Mouse (Mus musculus) MEL (cell line): ENCODE results near the gene Kin. TPM values are rescaled to one million over a fixed set of nuclear protein-coding genes. Genes with fewer than 3 reads are reported as not detected.

Experiments
- DNase-seq: peaks from one replicate; pipeline ENCODE4 v3.0.0; 2011; ENCODE audit warnings: low read depth, low spot score
- H3K27ac ChIP-seq: 2 replicates; pipeline ENCODE4 v1.5.1; 2012; ENCODE audit warnings: low read depth, mild to moderate bottlenecking, control low read depth, low read length, moderate library complexity; ENCODE audit not compliant: control insufficient read depth
- H3K27me3 ChIP-seq, 2 experiments: fragments of 150-350 bp in 1 of 2; sonication (generic) in 1 of 2; 2 replicates each; pipeline ENCODE4 v1.6.1; 2012; ENCODE audit warnings: low read length in 2 of 2, mild to moderate bottlenecking in 2 of 2, improper control_type of control experiment in 1 of 2, moderate library complexity in 1 of 2; ENCODE audit not compliant: insufficient read depth in 2 of 2, control insufficient read depth in 1 of 2
- H3K36me3 ChIP-seq, 2 experiments: 2 replicates each; pipeline ENCODE4 v1.6.1; 2012 to 2014; ENCODE audit warnings: low read length in 2 of 2, improper control_type of control experiment in 1 of 2, inconsistent platforms in 1 of 2, mild to moderate bottlenecking in 1 of 2; ENCODE audit not compliant: insufficient read depth in 2 of 2, control insufficient read depth in 1 of 2
- H3K4me1 ChIP-seq, 2 experiments: fragments of 150-350 bp in 1 of 2; sonication (generic) in 1 of 2; 2 replicates each; pipeline ENCODE4 v1.6.1; 2012; ENCODE audit warnings: low read length in 2 of 2, improper control_type of control experiment in 1 of 2, mild to moderate bottlenecking in 1 of 2; ENCODE audit not compliant: insufficient read depth in 2 of 2, control insufficient read depth in 1 of 2
- H3K4me3 ChIP-seq, 2 experiments: fragments of 150-350 bp in 1 of 2; sonication (generic) in 1 of 2; 2 replicates each; pipeline ENCODE4 v1.5.1; 2012; ENCODE audit warnings: low read depth in 2 of 2, low read length in 2 of 2, mild to moderate bottlenecking in 2 of 2, moderate library complexity in 2 of 2, control low read depth in 1 of 2, improper control_type of control experiment in 1 of 2; ENCODE audit not compliant: control insufficient read depth in 1 of 2, insufficient read depth in 1 of 2
- H3K79me2 ChIP-seq: 2 replicates; pipeline ENCODE4 v1.6.1; 2012; ENCODE audit warnings: mild to moderate bottlenecking, low read length, moderate library complexity; ENCODE audit not compliant: control insufficient read depth, poor library complexity, insufficient read depth
- H3K9ac ChIP-seq: 2 replicates; pipeline ENCODE4 v1.6.1; 2012; ENCODE audit warnings: low read depth, mild to moderate bottlenecking, control low read depth, low read length, moderate library complexity; ENCODE audit not compliant: control insufficient read depth, poor library complexity, severe bottlenecking
- H3K9me3 ChIP-seq: fragments of 150-350 bp; sonication (generic); replicated peaks from 2 replicates; pipeline ENCODE4 v1.6.1; 2012; ENCODE audit warnings: mild to moderate bottlenecking, low read length, improper control_type of control experiment, moderate library complexity; ENCODE audit not compliant: insufficient read depth
- BHLHE40 ChIP-seq: IDR thresholded peaks from 2 replicates; pipeline ENCODE4 v1.6.1; 2012; ENCODE audit warnings: low read depth, mild to moderate bottlenecking, inconsistent platforms, low read length, improper control_type of control experiment, borderline replicate concordance
- CHD1 ChIP-seq: IDR thresholded peaks from 2 replicates; pipeline ENCODE4 v1.6.1; 2012; ENCODE audit warnings: low read depth, mild to moderate bottlenecking, inconsistent platforms, low read length, improper control_type of control experiment
- CTCF ChIP-seq, 3 experiments: IDR thresholded peaks in 2 of 3; conservative IDR thresholded peaks in 1 of 3; 2 replicates each; pipeline ENCODE4 v1.5.1; 2011 to 2012; ENCODE audit warnings: low read length in 3 of 3, low read depth in 2 of 3, mild to moderate bottlenecking in 2 of 3, improper control_type of control experiment in 1 of 3, inconsistent platforms in 1 of 3, mixed read lengths in 1 of 3, moderate library complexity in 1 of 3; ENCODE audit not compliant: control insufficient read depth in 1 of 3, insufficient read depth in 1 of 3, poor library complexity in 1 of 3, severe bottlenecking in 1 of 3
- E2F4 ChIP-seq: IDR thresholded peaks from 2 replicates; pipeline ENCODE4 v1.6.1; 2011; ENCODE audit warnings: low read depth, low read length, improper control_type of control experiment, borderline replicate concordance
- EP300 ChIP-seq, 2 experiments: IDR thresholded peaks; 2 replicates each; pipeline ENCODE4 v1.6.1; 2011; ENCODE audit warnings: improper control_type of control experiment in 2 of 2, low read length in 2 of 2, low read depth in 1 of 2, mild to moderate bottlenecking in 1 of 2
- ETS1 ChIP-seq: IDR thresholded peaks from 2 replicates; pipeline ENCODE4 v1.6.1; 2012; ENCODE audit warnings: low read depth, mild to moderate bottlenecking, inconsistent platforms, low read length, improper control_type of control experiment, moderate library complexity
- GABPA ChIP-seq: IDR thresholded peaks from 2 replicates; pipeline ENCODE4 v1.6.1; 2012; ENCODE audit warnings: low read depth, mild to moderate bottlenecking, inconsistent platforms, low read length, improper control_type of control experiment, moderate library complexity
- HCFC1 ChIP-seq: IDR thresholded peaks from 2 replicates; pipeline ENCODE4 v1.6.1; 2012; ENCODE audit warnings: low read depth, mild to moderate bottlenecking, inconsistent platforms, low read length, improper control_type of control experiment, moderate library complexity
- JUND ChIP-seq: IDR thresholded peaks from 2 replicates; pipeline ENCODE4 v1.6.1; 2011; ENCODE audit warnings: low read depth, mild to moderate bottlenecking, improper control_type of control experiment, low read length
- KAT2A ChIP-seq: conservative IDR thresholded peaks from 2 replicates; pipeline ENCODE4 v1.6.1; 2012; ENCODE audit warnings: low read depth, low read length, improper control_type of control experiment, inconsistent platforms
- MAFK ChIP-seq: IDR thresholded peaks from 2 replicates; pipeline ENCODE4 v1.6.1; 2011; ENCODE audit warnings: low read depth, mild to moderate bottlenecking, low read length, improper control_type of control experiment, borderline replicate concordance
- MAX ChIP-seq: IDR thresholded peaks from 2 replicates; pipeline ENCODE4 v1.6.1; 2011; ENCODE audit warnings: low read length, improper control_type of control experiment
- MAZ ChIP-seq: IDR thresholded peaks from 2 replicates; pipeline ENCODE4 v1.6.1; 2012; ENCODE audit warnings: low read depth, mild to moderate bottlenecking, inconsistent platforms, low read length, improper control_type of control experiment
- MXI1 ChIP-seq: IDR thresholded peaks from 2 replicates; pipeline ENCODE4 v1.6.1; 2011; ENCODE audit warnings: mild to moderate bottlenecking, low read depth, low read length, improper control_type of control experiment
- MYB ChIP-seq: IDR thresholded peaks from 2 replicates; pipeline ENCODE4 v1.6.1; 2011; ENCODE audit warnings: mild to moderate bottlenecking, low read depth, low read length, improper control_type of control experiment
- MYC ChIP-seq: IDR thresholded peaks from 2 replicates; pipeline ENCODE4 v1.6.1; 2011; ENCODE audit warnings: low read depth, mild to moderate bottlenecking, low read length, improper control_type of control experiment, moderate library complexity
- NRF1 ChIP-seq: IDR thresholded peaks from 2 replicates; pipeline ENCODE4 v1.6.1; 2014; ENCODE audit warnings: low read depth, mild to moderate bottlenecking, inconsistent platforms, low read length, improper control_type of control experiment, moderate library complexity; ENCODE audit not compliant: poor library complexity, insufficient read depth, severe bottlenecking
- POLR2A ChIP-seq, 2 experiments: IDR thresholded peaks; 2 replicates each; pipeline ENCODE4 v1.6.1; 2011 to 2012; ENCODE audit warnings: low read length in 2 of 2, mild to moderate bottlenecking in 2 of 2, control low read depth in 1 of 2, improper control_type of control experiment in 1 of 2, low read depth in 1 of 2, moderate library complexity in 1 of 2; ENCODE audit not compliant: control insufficient read depth in 1 of 2, insufficient read depth in 1 of 2, poor library complexity in 1 of 2
- POLR2AphosphoS2 ChIP-seq: IDR thresholded peaks from 2 replicates; pipeline ENCODE4 v1.6.1; 2011; ENCODE audit warnings: low read length, improper control_type of control experiment
- POLR2AphosphoS5 ChIP-seq: IDR thresholded peaks from 2 replicates; pipeline ENCODE4 v1.6.1; 2012; ENCODE audit warnings: low read depth, borderline replicate concordance, mild to moderate bottlenecking, inconsistent platforms, low read length, moderate library complexity, mixed read lengths
- SIN3A ChIP-seq: IDR thresholded peaks from 2 replicates; pipeline ENCODE4 v1.6.1; 2012; ENCODE audit warnings: low read length, improper control_type of control experiment, inconsistent platforms
- TAL1 ChIP-seq: IDR thresholded peaks from 2 replicates; pipeline ENCODE4 v1.6.1; 2012; ENCODE audit warnings: mild to moderate bottlenecking, inconsistent platforms, low read length, moderate library complexity, mixed read lengths
- TBP ChIP-seq: IDR thresholded peaks from 2 replicates; pipeline ENCODE4 v1.8.0; 2011; ENCODE audit warnings: low read depth, low read length, improper control_type of control experiment
- USF1 ChIP-seq: IDR thresholded peaks from 2 replicates; pipeline ENCODE4 v1.6.1; 2014; ENCODE audit warnings: low read depth, mild to moderate bottlenecking, inconsistent platforms, low read length, improper control_type of control experiment, moderate library complexity
- USF2 ChIP-seq, 2 experiments: IDR thresholded peaks; 2 replicates each; pipeline ENCODE4 v1.6.1; 2011 to 2012; ENCODE audit warnings: improper control_type of control experiment in 2 of 2, low read length in 2 of 2, borderline replicate concordance in 1 of 2, inconsistent platforms in 1 of 2, low read depth in 1 of 2, mild to moderate bottlenecking in 1 of 2; ENCODE audit not compliant: insufficient read depth in 1 of 2
- ZKSCAN1 ChIP-seq: IDR thresholded peaks from 2 replicates; pipeline ENCODE4 v1.6.1; 2012; ENCODE audit warnings: low read depth, mild to moderate bottlenecking, inconsistent platforms, low read length, improper control_type of control experiment, moderate library complexity
- polyA plus RNA-seq, 2 experiments: library from polyadenylated mRNA; stranded (reverse) in 1 of 2; unstranded in 1 of 2; fragments of >175 nt in 1 of 2; fragments of >200 nt in 1 of 2; gene quantifications; 2 replicates each; pipeline versions ENCODE4 v1.2.1 to v1.2.4; 2012; ENCODE audit warnings: low replicate concordance in 2 of 2, low read depth in 1 of 2; ENCODE audit not compliant: insufficient read length in 2 of 2, insufficient read depth in 1 of 2, missing spikeins in 1 of 2
- total RNA-seq: library from RNA; depleted of rRNA; stranded (reverse); fragments of 300-350 nt; gene quantifications from 2 replicates; pipeline ENCODE4 v1.2.3, GENCODE M21; 2012

Kin gene
- total and polyA plus RNA-seq, 3 experiments: 25.7 to 33.5 TPM; not detected in 1

GRCm38 (mm10) chr2:10128571-10128970 is 48.2 kb downstream of the Kin start:
- Histone ChIP-seq H3K9me3 (no peaks in the 10 kb centered on the region), H3K79me2 (no peaks in the 10 kb centered on the region), H3K9ac (no peak overlapping the region), H3K36me3 (no peaks in the 10 kb centered on the region), H3K4me1 (no peaks in the 10 kb centered on the region), H3K27me3 (no peaks in the 10 kb centered on the region; a peak in 1 of 4 replicates), H3K4me3 (no peak overlapping the region), H3K27ac (no peak overlapping the region)
- no peak for DNase-seq
- TF ChIP-seq MAFK (no peak), ZKSCAN1 (no peak), USF1 (no peak), SIN3A (no peak), MYB (no peak), GABPA (no peak), USF2 (IDR thresholded peaks at IDR 0.05; ENCODE audit: borderline replicate concordance in 1 of 2, insufficient read depth in 1 of 2, low read depth in 1 of 2, low read length in 2 of 2) (no peak), KAT2A (no peak), E2F4 (no peak), CTCF (IDR thresholded peaks at IDR 0.05 in 2 of 3, conservative IDR thresholded peaks at IDR 0.05 in 1 of 3; ENCODE audit: control insufficient read depth in 1 of 3, insufficient read depth in 1 of 3, low read depth in 2 of 3, low read length in 3 of 3, poor library complexity in 1 of 3, severe bottlenecking in 1 of 3) (no peak), POLR2AphosphoS2 (no peak), EP300 (IDR thresholded peaks at IDR 0.05; ENCODE audit: low read depth in 1 of 2, low read length in 2 of 2) (no peak)

GRCm38 (mm10) chr2:10130341-10130990 is 50.1 kb downstream of the Kin start:
- no peak overlapping the region for H3K4me3 ChIP-seq

More at GRCm38 (mm10) chr2:10130341-10130990, 50.1 kb downstream of the Kin start:
- Histone ChIP-seq H3K9ac (no peak overlapping the region), H3K36me3 (no peaks in the 10 kb centered on the region), H3K27ac (no peak overlapping the region), H3K79me2 (no peaks in the 10 kb centered on the region), H3K9me3 (no peaks in the 10 kb centered on the region), H3K4me1 (no peaks in the 10 kb centered on the region), H3K27me3 (no peaks in the 10 kb centered on the region; a peak in 1 of 4 replicates)
- no peak for TF ChIP-seq NRF1
- TF ChIP-seq MAZ: no peak
- no peak for TF ChIP-seq MYC
- TF ChIP-seq E2F4: no peak
- no peak for TF ChIP-seq GABPA
- TF ChIP-seq CHD1: no peak
- no peak for TF ChIP-seq MXI1
- TF ChIP-seq POLR2A (IDR thresholded peaks at IDR 0.05; ENCODE audit: control insufficient read depth in 1 of 2, insufficient read depth in 1 of 2, low read depth in 1 of 2, low read length in 2 of 2, poor library complexity in 1 of 2): no peak
- TF ChIP-seq POLR2AphosphoS2: no peak
- TF ChIP-seq MAX: no peak
- no peak for TF ChIP-seq TAL1
- TF ChIP-seq TBP: no peak
- TF ChIP-seq MAFK: no peak
- TF ChIP-seq ETS1: no peak
- no peak for TF ChIP-seq POLR2AphosphoS5
- TF ChIP-seq BHLHE40: no peak
- TF ChIP-seq HCFC1: no peak
- TF ChIP-seq JUND: no peak
- DNase-seq: no peak
